Mouse (Mus musculus) retina, postnatal 7 days (tissue): ENCODE measurements around the gene Trim27.

Experiments used
- DNase-seq: peaks from one replicate; pipeline ENCODE4 v3.0.0-alpha.2; 2012; ENCODE audit warnings: low read depth, low spot score

Gene Trim27

GRCm38 (mm10) chr13:21172241-21173027 lies 6.8 kb upstream of the Trim27 start:
- DNase-seq: no peak

- no peak for DNase-seq
Measured at GRCm38 (mm10) chr13:21173072-21173471, 6.2 kb upstream of the Trim27 start.

GRCm38 (mm10) chr13:21176733-21177132 lies 2.5 kb upstream of the Trim27 start:
- DNase-seq: no peak

GRCm38 (mm10) chr13:21177657-21178056 lies 1.6 kb upstream of the Trim27 start:
- DNase-seq: no peak

GRCm38 (mm10) chr13:21178364-21178763 lies 881 bp upstream of the Trim27 start:
- DNase-seq: no peak

- DNase-seq: peak; percentile 67
Measured at GRCm38 (mm10) chr13:21179724-21180550, 692 bp downstream of the Trim27 start.

GRCm38 (mm10) chr13:21180551-21181530 lies 1.6 kb downstream of the Trim27 start:
- DNase-seq: no peak

GRCm38 (mm10) chr13:21181996-21182395 lies 2.8 kb downstream of the Trim27 start:
- no peak for DNase-seq

GRCm38 (mm10) chr13:21183066-21183465 lies 3.8 kb downstream of the Trim27 start:
- no peak for DNase-seq

- DNase-seq: no peak
Measured at GRCm38 (mm10) chr13:21183661-21184060, 4.4 kb downstream of the Trim27 start.

- DNase-seq: no peak
Measured at GRCm38 (mm10) chr13:21185521-21185920, 6.3 kb downstream of the Trim27 start.

GRCm38 (mm10) chr13:21195406-21196228 lies 16.4 kb downstream of the Trim27 start:
- DNase-seq: no peak

GRCm38 (mm10) chr13:21197721-21198120 lies 18.5 kb downstream of the Trim27 start:
- no peak for DNase-seq

- DNase-seq: no peak
Measured at GRCm38 (mm10) chr13:21198313-21198712, 19.1 kb downstream of the Trim27 start.

GRCm38 (mm10) chr13:21199046-21200028 lies 20.1 kb downstream of the Trim27 start:
- DNase-seq: no peak

GRCm38 (mm10) chr13:21200043-21200999 lies 21.1 kb downstream of the Trim27 start:
- peak; percentile 87 for DNase-seq

GRCm38 (mm10) chr13:21215275-21215983 lies 36.2 kb downstream of the Trim27 start:
- DNase-seq: peak; percentile 51

GRCm38 (mm10) chr13:21216781-21217180 lies 37.5 kb downstream of the Trim27 start:
- no peak for DNase-seq
